Mouse (Mus musculus) bone marrow macrophage, adult 2 months (primary cell): Measurements from ENCODE around the gene Fam172a.

ENCODE experiments used
- CTCF ChIP-seq: IDR thresholded peaks from 2 replicates; pipeline ENCODE4 v1.5.1; 2012; ENCODE audit warnings: low read depth, mild to moderate bottlenecking, low read length, moderate library complexity
- POLR2A ChIP-seq: IDR thresholded peaks from 2 replicates; pipeline ENCODE4 v1.6.1; 2012; ENCODE audit warnings: mild to moderate bottlenecking, low read depth, low read length, borderline replicate concordance

GRCm38 (mm10) chr13:77777606-77778005 is 75.8 kb downstream of the Fam172a start:
- no peak for TF ChIP-seq POLR2A
- TF ChIP-seq CTCF, result no peak
